Mouse (Mus musculus): ENCODE data around the gene Btnl10. TPM values are rescaled to one million over a fixed set of nuclear protein-coding genes. Genes with fewer than 3 reads are reported as not detected.

Btnl10 gene
- total and polyA plus RNA-seq, 3 experiments = 0.04 TPM; not detected in 2

DNA sequence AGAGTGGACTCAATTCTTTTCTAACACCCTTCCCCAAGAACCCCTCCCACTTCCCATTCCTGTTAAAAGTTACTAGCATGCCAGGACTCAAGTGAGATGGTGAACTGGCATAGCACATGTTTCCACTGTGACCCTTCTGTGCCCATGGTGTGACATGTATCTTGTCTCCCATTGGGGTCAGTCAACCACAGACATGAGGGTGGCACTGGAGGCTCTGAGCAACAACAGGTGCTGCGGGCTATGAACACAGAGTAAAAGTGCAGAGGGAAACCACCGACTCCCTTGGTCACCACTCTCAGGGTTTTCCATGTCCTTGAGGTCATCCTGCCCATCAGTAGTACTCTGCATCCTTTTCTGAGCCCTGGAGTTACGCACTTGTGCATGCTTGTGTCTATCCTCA is 54.1 kb downstream of the Btnl10 start:
- 83% methylated on average over 3 of the region's 3 CpGs for WGBS
- H3K4me3 ChIP-seq = no peak overlapping the region
- H3K79me2 ChIP-seq (replicated peaks; ENCODE audit: control insufficient read depth, insufficient read depth, low read length) = no peaks in the 10 kb centered on the region
- no peaks in the 10 kb centered on the region for H3K36me3 ChIP-seq (ENCODE audit: control insufficient read depth, insufficient read depth, low read length)
- H3K9ac ChIP-seq (ENCODE audit: low read depth, low read length) = no peak overlapping the region
- TF ChIP-seq POLR2A (IDR thresholded peaks at IDR 0.05; ENCODE audit: insufficient read depth, low read depth, low read length) (no peak), CTCF (IDR thresholded peaks at IDR 0.05) (no peak), EP300 (IDR thresholded peaks at IDR 0.05; ENCODE audit: insufficient read depth, low read depth, low read length) (no peak)
- no peaks in the 10 kb centered on the region for H3K4me1 ChIP-seq (ENCODE audit: control insufficient read depth, insufficient read depth, low read length)
- DNase-seq = no peak
- H3K27me3 ChIP-seq (ENCODE audit: control insufficient read depth, insufficient read depth, low read length) = no peaks in the 10 kb centered on the region
- H3K27ac ChIP-seq = no peak overlapping the region
- intact Hi-C loops (cut with DNase I) = loop anchor here (10.0 kb wide), 1 partner anchor 233 kb away; the partner anchor contains the start of genes 2310033P09Rik and Mrpl55

DNA sequence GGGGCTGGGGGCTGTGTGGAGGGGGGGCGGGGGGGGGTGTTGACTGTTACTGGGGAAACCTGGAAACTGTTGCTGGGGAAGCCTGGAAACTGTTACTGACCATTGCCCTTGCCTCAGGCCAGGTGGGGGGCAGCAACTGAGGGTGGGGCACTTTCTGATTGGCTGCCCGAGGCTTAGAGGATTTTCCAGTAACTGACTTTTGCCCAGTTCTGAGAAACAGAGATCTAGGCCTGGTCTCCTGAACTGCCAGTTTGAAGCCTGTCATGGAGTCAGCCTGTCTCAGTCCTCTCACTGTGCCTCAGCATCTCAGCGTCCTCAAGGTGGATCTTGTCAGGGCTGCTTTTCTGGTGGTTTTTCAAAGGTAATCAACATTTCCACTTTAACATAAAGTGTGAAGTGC is 56.7 kb downstream of the Btnl10 start:
- TF ChIP-seq POLR2A (IDR thresholded peaks at IDR 0.05; ENCODE audit: insufficient read depth, low read depth, low read length) (no peak), EP300 (IDR thresholded peaks at IDR 0.05; ENCODE audit: insufficient read depth, low read depth, low read length) (no peak), CTCF (IDR thresholded peaks at IDR 0.05) (no peak)
- Histone ChIP-seq H3K36me3 (ENCODE audit: control insufficient read depth, insufficient read depth, low read length) (no peaks in the 10 kb centered on the region), H3K4me3 (no peak overlapping the region), H3K9ac (ENCODE audit: low read depth, low read length) (no peak overlapping the region), H3K4me1 (ENCODE audit: control insufficient read depth, insufficient read depth, low read length) (peaks cover 2% of the 10 kb centered on the region; the same call in 1 of the 2 replicates), H3K79me2 (replicated peaks; ENCODE audit: control insufficient read depth, insufficient read depth, low read length) (peaks cover 3% of the 10 kb centered on the region; the same call in 1 of the 2 replicates), H3K27ac (no peak overlapping the region), H3K27me3 (ENCODE audit: control insufficient read depth, insufficient read depth, low read length) (no peaks in the 10 kb centered on the region)
- no peak for DNase-seq
- WGBS = 90% methylated on average over 3 of the region's 3 CpGs
- intact Hi-C loops (cut with DNase I) = loop anchor here (10.0 kb wide), 1 partner anchor 230 kb away; the partner anchor contains the start of genes 2310033P09Rik and Mrpl55

Small RNAs within 50 kb of the gene (microRNA-seq; reads per million reads assigned to microRNA genes)
- gene Gm44313 = 0 reads per million in 2 experiments

Other genes with a start within 250 kb of the Btnl10 start
- not detected for gene Olfr320, start 236.8 kb upstream of the Btnl10 start, total RNA-seq (2021)
- not detected in 2 replicates for gene Olfr320, start 236.8 kb upstream of the Btnl10 start, polyA plus RNA-seq (2012; rRNA removed)
- not detected for gene Olfr319, start 218.7 kb upstream of the Btnl10 start, total RNA-seq (2021)
- not detected in 2 replicates for gene Olfr319, start 218.7 kb upstream of the Btnl10 start, polyA plus RNA-seq (2012; rRNA removed)
- not detected for gene Olfr318, start 193.9 kb upstream of the Btnl10 start, total RNA-seq (2021)
- not detected in 2 replicates for gene Olfr318, start 193.9 kb upstream of the Btnl10 start, polyA plus RNA-seq (2012; rRNA removed)
- not detected for gene Olfr317, start 178.7 kb upstream of the Btnl10 start, total RNA-seq (2021)
- gene Olfr317, start 178.7 kb upstream of the Btnl10 start, polyA plus RNA-seq (2012; rRNA removed) = not detected in 2 replicates
- not detected for gene Olfr316, start 165.2 kb upstream of the Btnl10 start, total RNA-seq (2021)
- gene Olfr316, start 165.2 kb upstream of the Btnl10 start, polyA plus RNA-seq (2012; rRNA removed) = not detected in 2 replicates
- not detected for gene Olfr315, start 144.7 kb upstream of the Btnl10 start, total RNA-seq (2021)
- not detected in 2 replicates for gene Olfr315, start 144.7 kb upstream of the Btnl10 start, polyA plus RNA-seq (2012; rRNA removed)
- not detected for gene Olfr314, start 135.0 kb upstream of the Btnl10 start, total RNA-seq (2021)
- gene Olfr314, start 135.0 kb upstream of the Btnl10 start, polyA plus RNA-seq (2012; rRNA removed) = not detected in 2 replicates
- gene Fam183b, start 115.9 kb upstream of the Btnl10 start, total RNA-seq (2021) = not detected
- gene Fam183b, start 115.9 kb upstream of the Btnl10 start, polyA plus RNA-seq (2012; rRNA removed) = 0.76 and 0.78 TPM in 2 replicates
- gene Olfr313, start 102.9 kb upstream of the Btnl10 start, total RNA-seq (2021) = not detected
- not detected in 2 replicates for gene Olfr313, start 102.9 kb upstream of the Btnl10 start, polyA plus RNA-seq (2012; rRNA removed)
- gene Olfr312, start 88.7 kb upstream of the Btnl10 start, total RNA-seq (2021) = not detected
- gene Olfr312, start 88.7 kb upstream of the Btnl10 start, polyA plus RNA-seq (2012; rRNA removed) = not detected in 2 replicates
- not detected for gene Olfr311, start 78.7 kb upstream of the Btnl10 start, total RNA-seq (2021)
- not detected in 2 replicates for gene Olfr311, start 78.7 kb upstream of the Btnl10 start, polyA plus RNA-seq (2012; rRNA removed)
- 1 to 10 TPM in 1 of 2 experiments, under 1 TPM in 1; 0.77 to 1.3 TPM for gene Gm12258, start 70.8 kb upstream of the Btnl10 start, total RNA-seq (2021)
- 1.3 and 2.8 TPM in 2 replicates for gene Gm12258, start 70.8 kb upstream of the Btnl10 start, polyA plus RNA-seq (2012; rRNA removed)
- gene 2810021J22Rik, start 50.7 kb upstream of the Btnl10 start, total RNA-seq (2021) = 1 to 10 TPM; 2.1 TPM
- 3.1 TPM in 2 replicates for gene 2810021J22Rik, start 50.7 kb upstream of the Btnl10 start, polyA plus RNA-seq (2012; rRNA removed)
- gene Zfp39, start 13.7 kb upstream of the Btnl10 start, total RNA-seq (2021) = 1 to 10 TPM; 2.9 to 3.7 TPM
- gene Zfp39, start 13.7 kb upstream of the Btnl10 start, polyA plus RNA-seq (2012; rRNA removed) = 0.88 and 1.2 TPM in 2 replicates
- 100 to 1,000 TPM; 164 to 177 TPM for gene Rnf187, start 21.0 kb downstream of the Btnl10 start, total RNA-seq (2021)
- 182 and 190 TPM in 2 replicates for gene Rnf187, start 21.0 kb downstream of the Btnl10 start, polyA plus RNA-seq (2012; rRNA removed)
- 1 to 10 TPM in 1 of 2 experiments, under 1 TPM in 1; 0.81 to 1.1 TPM for gene Hist3h2ba, start 31.0 kb downstream of the Btnl10 start, total RNA-seq (2021)
- 0.67 and 1.5 TPM in 2 replicates for gene Hist3h2ba, start 31.0 kb downstream of the Btnl10 start, polyA plus RNA-seq (2012; rRNA removed)
- gene Hist3h2a, start 36.8 kb downstream of the Btnl10 start, total RNA-seq (2021) = 10 to 100 TPM; 13.6 to 14.0 TPM
- gene Hist3h2a, start 36.8 kb downstream of the Btnl10 start, polyA plus RNA-seq (2012; rRNA removed) = 12.6 and 15.4 TPM in 2 replicates
- under 1 TPM in 1 of 2 experiments, not detected in 1; 0.07 TPM for gene Trim17, start 36.8 kb downstream of the Btnl10 start, total RNA-seq (2021)
- gene Trim17, start 36.8 kb downstream of the Btnl10 start, polyA plus RNA-seq (2012; rRNA removed) = 0.20 and 0.37 TPM in 2 replicates
- 10 to 100 TPM; 11.9 to 14.0 TPM for gene Trim11, start 60.2 kb downstream of the Btnl10 start, total RNA-seq (2021)
- gene Trim11, start 60.2 kb downstream of the Btnl10 start, polyA plus RNA-seq (2012; rRNA removed) = 14.3 and 19.4 TPM in 2 replicates
- gene Obscn, start 218.5 kb downstream of the Btnl10 start, total RNA-seq (2021) = 100 to 1,000 TPM; 667 to 894 TPM
- 315 and 368 TPM in 2 replicates for gene Obscn, start 218.5 kb downstream of the Btnl10 start, polyA plus RNA-seq (2012; rRNA removed)
- 10 to 100 TPM; 14.8 to 17.9 TPM for gene Iba57, start 245.8 kb downstream of the Btnl10 start, total RNA-seq (2021)
- gene Iba57, start 245.8 kb downstream of the Btnl10 start, polyA plus RNA-seq (2012; rRNA removed) = 10.6 and 11.8 TPM in 2 replicates

Data from heart, adult 2 months (tissue).